Mouse (Mus musculus) MEL (cell line): ENCODE results near the gene Hist2h4. TPM values are rescaled to one million over a fixed set of nuclear protein-coding genes. Genes with fewer than 3 reads are reported as not detected.
"Not testable (repeated sequence)": the region's sequence is repeated elsewhere in the genome, so short reads cannot be mapped to it uniquely, and the experiment has no call there.

Experiments
- DNase-seq: peaks from one replicate; pipeline ENCODE4 v3.0.0; 2011; ENCODE audit warnings: low read depth, low spot score
- H3K27ac ChIP-seq: 2 replicates; pipeline ENCODE4 v1.5.1; 2012; ENCODE audit warnings: low read depth, mild to moderate bottlenecking, control low read depth, low read length, moderate library complexity; ENCODE audit not compliant: control insufficient read depth
- H3K27me3 ChIP-seq, 2 experiments: fragments of 150-350 bp in 1 of 2; sonication (generic) in 1 of 2; 2 replicates each; pipeline ENCODE4 v1.6.1; 2012; ENCODE audit warnings: low read length in 2 of 2, mild to moderate bottlenecking in 2 of 2, improper control_type of control experiment in 1 of 2, moderate library complexity in 1 of 2; ENCODE audit not compliant: insufficient read depth in 2 of 2, control insufficient read depth in 1 of 2
- H3K36me3 ChIP-seq, 2 experiments: 2 replicates each; pipeline ENCODE4 v1.6.1; 2012 to 2014; ENCODE audit warnings: low read length in 2 of 2, improper control_type of control experiment in 1 of 2, inconsistent platforms in 1 of 2, mild to moderate bottlenecking in 1 of 2; ENCODE audit not compliant: insufficient read depth in 2 of 2, control insufficient read depth in 1 of 2
- H3K4me1 ChIP-seq, 2 experiments: fragments of 150-350 bp in 1 of 2; sonication (generic) in 1 of 2; 2 replicates each; pipeline ENCODE4 v1.6.1; 2012; ENCODE audit warnings: low read length in 2 of 2, improper control_type of control experiment in 1 of 2, mild to moderate bottlenecking in 1 of 2; ENCODE audit not compliant: insufficient read depth in 2 of 2, control insufficient read depth in 1 of 2
- H3K4me3 ChIP-seq, 2 experiments: fragments of 150-350 bp in 1 of 2; sonication (generic) in 1 of 2; 2 replicates each; pipeline ENCODE4 v1.5.1; 2012; ENCODE audit warnings: low read depth in 2 of 2, low read length in 2 of 2, mild to moderate bottlenecking in 2 of 2, moderate library complexity in 2 of 2, control low read depth in 1 of 2, improper control_type of control experiment in 1 of 2; ENCODE audit not compliant: control insufficient read depth in 1 of 2, insufficient read depth in 1 of 2
- H3K79me2 ChIP-seq: 2 replicates; pipeline ENCODE4 v1.6.1; 2012; ENCODE audit warnings: mild to moderate bottlenecking, low read length, moderate library complexity; ENCODE audit not compliant: control insufficient read depth, poor library complexity, insufficient read depth
- H3K9ac ChIP-seq: 2 replicates; pipeline ENCODE4 v1.6.1; 2012; ENCODE audit warnings: low read depth, mild to moderate bottlenecking, control low read depth, low read length, moderate library complexity; ENCODE audit not compliant: control insufficient read depth, poor library complexity, severe bottlenecking
- H3K9me3 ChIP-seq: fragments of 150-350 bp; sonication (generic); replicated peaks from 2 replicates; pipeline ENCODE4 v1.6.1; 2012; ENCODE audit warnings: mild to moderate bottlenecking, low read length, improper control_type of control experiment, moderate library complexity; ENCODE audit not compliant: insufficient read depth
- HCFC1 ChIP-seq: IDR thresholded peaks from 2 replicates; pipeline ENCODE4 v1.6.1; 2012; ENCODE audit warnings: low read depth, mild to moderate bottlenecking, inconsistent platforms, low read length, improper control_type of control experiment, moderate library complexity
- POLR2A ChIP-seq, 2 experiments: IDR thresholded peaks; 2 replicates each; pipeline ENCODE4 v1.6.1; 2011 to 2012; ENCODE audit warnings: low read length in 2 of 2, mild to moderate bottlenecking in 2 of 2, control low read depth in 1 of 2, improper control_type of control experiment in 1 of 2, low read depth in 1 of 2, moderate library complexity in 1 of 2; ENCODE audit not compliant: control insufficient read depth in 1 of 2, insufficient read depth in 1 of 2, poor library complexity in 1 of 2
- POLR2AphosphoS5 ChIP-seq: IDR thresholded peaks from 2 replicates; pipeline ENCODE4 v1.6.1; 2012; ENCODE audit warnings: low read depth, borderline replicate concordance, mild to moderate bottlenecking, inconsistent platforms, low read length, moderate library complexity, mixed read lengths
- polyA plus RNA-seq, 2 experiments: library from polyadenylated mRNA; stranded (reverse) in 1 of 2; unstranded in 1 of 2; fragments of >175 nt in 1 of 2; fragments of >200 nt in 1 of 2; gene quantifications; 2 replicates each; pipeline versions ENCODE4 v1.2.1 to v1.2.4; 2012; ENCODE audit warnings: low replicate concordance in 2 of 2, low read depth in 1 of 2; ENCODE audit not compliant: insufficient read length in 2 of 2, insufficient read depth in 1 of 2, missing spikeins in 1 of 2
- total RNA-seq: library from RNA; depleted of rRNA; stranded (reverse); fragments of 300-350 nt; gene quantifications from 2 replicates; pipeline ENCODE4 v1.2.3, GENCODE M21; 2012

Hist2h4 gene
- total and polyA plus RNA-seq, 3 experiments = 1.5 to 195 TPM; not detected in 1

GRCm38 (mm10) chr3:96246018-96246417 is 17.1 kb downstream of the Hist2h4 start:
- not testable (repeated sequence) for H3K27me3 ChIP-seq, H3K9me3 ChIP-seq, H3K79me2 ChIP-seq, DNase-seq
- TF ChIP-seq POLR2AphosphoS5 = peak; percentile 84; the same call in 1 of the 2 replicates
- TF ChIP-seq POLR2A (IDR thresholded peaks at IDR 0.05; ENCODE audit: control insufficient read depth in 1 of 2, insufficient read depth in 1 of 2, low read depth in 1 of 2, low read length in 2 of 2, poor library complexity in 1 of 2) = peak in 1 of 2 experiments; percentile 51; a peak in 1 of 4 replicates
- Histone ChIP-seq H3K9ac (peak overlapping the region; percentile 60), H3K4me3 (peak overlapping the region in 1 of 2 experiments; percentile 41; a peak in 2 of 4 replicates), H3K4me1 (peaks cover 13 to 35% of the 10 kb centered on the region in 2 experiments), H3K27ac (peak overlapping the region; percentile 80), H3K36me3 (peaks cover 0 to 56% of the 10 kb centered on the region in 2 experiments; a peak in 2 of 4 replicates)

- peak; percentile 96 for DNase-seq
- H3K9me3 ChIP-seq, H3K27me3 ChIP-seq, H3K79me2 ChIP-seq: not testable (repeated sequence)
- H3K36me3 ChIP-seq = peaks cover 0 to 56% of the 10 kb centered on the region in 2 experiments; a peak in 2 of 4 replicates
- TF ChIP-seq POLR2AphosphoS5 = peak; percentile 77; the same call in 1 of the 2 replicates
- peak in 1 of 2 experiments; percentile 40; a peak in 2 of 4 replicates for TF ChIP-seq POLR2A (IDR thresholded peaks at IDR 0.05; ENCODE audit: control insufficient read depth in 1 of 2, insufficient read depth in 1 of 2, low read depth in 1 of 2, low read length in 2 of 2, poor library complexity in 1 of 2)
- H3K4me1 ChIP-seq = peaks cover 13 to 33% of the 10 kb centered on the region in 2 experiments
- H3K4me3 ChIP-seq = peak within 1 kb of the TSS; percentile 72 to 78
- peak within 1 kb of the TSS; percentile 98 for H3K27ac ChIP-seq
- peak within 1 kb of the TSS; percentile 91 for H3K9ac ChIP-seq
Observed at GRCm38 (mm10) chr3:96245003-96245886, 17.9 kb downstream of the Hist2h4 start, which contains the start of gene Hist2h2aa1. Hist2h2aa1 (plus strand) TSS chr3:96245497.

GRCm38 (mm10) chr3:96243921-96244572 is 19.1 kb downstream of the Hist2h4 start:
- H3K4me1 ChIP-seq = peaks cover 13 to 33% of the 10 kb centered on the region in 2 experiments
- H3K36me3 ChIP-seq = peaks cover 0 to 56% of the 10 kb centered on the region in 2 experiments; a peak in 2 of 4 replicates
- no peaks in the 10 kb centered on the region for H3K9me3 ChIP-seq
- peak overlapping the region; percentile 98 for H3K27ac ChIP-seq
- H3K27me3 ChIP-seq = no peaks in the 10 kb centered on the region
- H3K9ac ChIP-seq = peak overlapping the region; percentile 91
- peak; percentile 88 for DNase-seq
- H3K79me2 ChIP-seq = peaks cover 2% of the 10 kb centered on the region
- TF ChIP-seq HCFC1 = no peak
- peak in 1 of 2 experiments; percentile 36; a peak in 1 of 4 replicates for TF ChIP-seq POLR2A (IDR thresholded peaks at IDR 0.05; ENCODE audit: control insufficient read depth in 1 of 2, insufficient read depth in 1 of 2, low read depth in 1 of 2, low read length in 2 of 2, poor library complexity in 1 of 2)
- H3K4me3 ChIP-seq = peak overlapping the region; percentile 31 to 72
